Mouse (Mus musculus): ENCODE results near the gene Abi3. TPM values are rescaled to one million over a fixed set of nuclear protein-coding genes. Genes with fewer than 3 reads are reported as not detected.

The Abi3 gene
- polyA plus RNA-seq, 1 experiment from 2014 or later: 2.4 TPM

GRCm38 (mm10) chr11:95859468-95859855, 17.2 kb upstream of the Abi3 start:
- Histone ChIP-seq H3K36me3 (ENCODE audit: control insufficient read depth, insufficient read depth, low read length) (no peaks in the 10 kb centered on the region), H3K4me1 (ENCODE audit: control insufficient read depth, insufficient read depth, low read depth, low read length) (peaks cover 14% of the 10 kb centered on the region), H3K4me3 (ENCODE audit: low read length) (peak overlapping the region; percentile 63), H3K4me2 (ENCODE audit: low read length) (peak overlapping the region; percentile 84), H3K9ac (ENCODE audit: low read depth, low read length) (peak overlapping the region; percentile 65), H3K9me3 (ENCODE audit: control insufficient read depth, low read length) (no peaks in the 10 kb centered on the region), H3K27me3 (replicated peaks; ENCODE audit: control insufficient read depth, insufficient read depth, low read length) (no peaks in the 10 kb centered on the region), H3K27ac (ENCODE audit: low read depth, low read length) (peak overlapping the region; percentile 83)
- ATAC-seq: peak; percentile 62
- WGBS: under 1% methylated on average over 35 of the region's 35 CpGs

GRCm38 (mm10) chr11:95858528-95859467, 16.5 kb upstream of the Abi3 start:
- under 1% methylated on average over 58 of the region's 58 CpGs for WGBS
- Histone ChIP-seq H3K27ac (ENCODE audit: low read depth, low read length) (peak overlapping the region; percentile 83), H3K4me3 (ENCODE audit: low read length) (peak overlapping the region; percentile 63), H3K9ac (ENCODE audit: low read depth, low read length) (peak overlapping the region; percentile 65), H3K27me3 (replicated peaks; ENCODE audit: control insufficient read depth, insufficient read depth, low read length) (no peaks in the 10 kb centered on the region), H3K4me2 (ENCODE audit: low read length) (peak overlapping the region; percentile 84), H3K36me3 (ENCODE audit: control insufficient read depth, insufficient read depth, low read length) (no peaks in the 10 kb centered on the region), H3K4me1 (ENCODE audit: control insufficient read depth, insufficient read depth, low read depth, low read length) (peaks cover 14% of the 10 kb centered on the region), H3K9me3 (ENCODE audit: control insufficient read depth, low read length) (no peaks in the 10 kb centered on the region)
- peak; percentile 98 for ATAC-seq

GRCm38 (mm10) chr11:95857716-95858527, 15.6 kb upstream of the Abi3 start:
- Histone ChIP-seq H3K4me2 (ENCODE audit: low read length) (peak overlapping the region; percentile 84), H3K27me3 (replicated peaks; ENCODE audit: control insufficient read depth, insufficient read depth, low read length) (no peaks in the 10 kb centered on the region), H3K9ac (ENCODE audit: low read depth, low read length) (peak overlapping the region; percentile 65), H3K4me3 (ENCODE audit: low read length) (peak overlapping the region; percentile 63), H3K36me3 (ENCODE audit: control insufficient read depth, insufficient read depth, low read length) (no peaks in the 10 kb centered on the region), H3K9me3 (ENCODE audit: control insufficient read depth, low read length) (no peaks in the 10 kb centered on the region), H3K4me1 (ENCODE audit: control insufficient read depth, insufficient read depth, low read depth, low read length) (peaks cover 14% of the 10 kb centered on the region), H3K27ac (ENCODE audit: low read depth, low read length) (peak overlapping the region; percentile 83)
- peak; percentile 0; the same call in 1 of the 2 replicates for ATAC-seq
- 15% methylated on average over 21 of the region's 21 CpGs for WGBS

GRCm38 (mm10) chr11:95857306-95857705, 15.0 kb upstream of the Abi3 start:
- no peaks in the 10 kb centered on the region for H3K36me3 ChIP-seq (ENCODE audit: control insufficient read depth, insufficient read depth, low read length)
- H3K9ac ChIP-seq (ENCODE audit: low read depth, low read length): no peak overlapping the region
- H3K27ac ChIP-seq (ENCODE audit: low read depth, low read length): no peak overlapping the region
- peak overlapping the region; percentile 84 for H3K4me2 ChIP-seq (ENCODE audit: low read length)
- 78% methylated on average over 4 of the region's 4 CpGs for WGBS
- no peaks in the 10 kb centered on the region for H3K27me3 ChIP-seq (replicated peaks; ENCODE audit: control insufficient read depth, insufficient read depth, low read length)
- H3K4me1 ChIP-seq (ENCODE audit: control insufficient read depth, insufficient read depth, low read depth, low read length): peaks cover 14% of the 10 kb centered on the region
- no peaks in the 10 kb centered on the region for H3K9me3 ChIP-seq (ENCODE audit: control insufficient read depth, low read length)
- no peak overlapping the region for H3K4me3 ChIP-seq (ENCODE audit: low read length)
- no peak for ATAC-seq

GRCm38 (mm10) chr11:95853684-95854083, 11.4 kb upstream of the Abi3 start:
- no peak overlapping the region for H3K4me3 ChIP-seq (ENCODE audit: low read length)
- peaks cover 7% of the 10 kb centered on the region for H3K4me1 ChIP-seq (ENCODE audit: control insufficient read depth, insufficient read depth, low read depth, low read length)
- WGBS: 66% methylated on average over 5 of the region's 5 CpGs
- H3K27ac ChIP-seq (ENCODE audit: low read depth, low read length): no peak overlapping the region
- no peak for ATAC-seq
- H3K4me2 ChIP-seq (ENCODE audit: low read length): no peak overlapping the region
- no peaks in the 10 kb centered on the region for H3K9me3 ChIP-seq (ENCODE audit: control insufficient read depth, low read length)
- no peaks in the 10 kb centered on the region for H3K36me3 ChIP-seq (ENCODE audit: control insufficient read depth, insufficient read depth, low read length)
- no peaks in the 10 kb centered on the region for H3K27me3 ChIP-seq (replicated peaks; ENCODE audit: control insufficient read depth, insufficient read depth, low read length)
- no peak overlapping the region for H3K9ac ChIP-seq (ENCODE audit: low read depth, low read length)

GRCm38 (mm10) chr11:95850898-95851297, 8.6 kb upstream of the Abi3 start:
- Histone ChIP-seq H3K4me3 (ENCODE audit: low read length) (no peak overlapping the region), H3K9me3 (ENCODE audit: control insufficient read depth, low read length) (no peaks in the 10 kb centered on the region), H3K27me3 (replicated peaks; ENCODE audit: control insufficient read depth, insufficient read depth, low read length) (no peaks in the 10 kb centered on the region), H3K4me1 (ENCODE audit: control insufficient read depth, insufficient read depth, low read depth, low read length) (no peaks in the 10 kb centered on the region), H3K4me2 (ENCODE audit: low read length) (no peak overlapping the region), H3K9ac (ENCODE audit: low read depth, low read length) (no peak overlapping the region), H3K27ac (ENCODE audit: low read depth, low read length) (no peak overlapping the region), H3K36me3 (ENCODE audit: control insufficient read depth, insufficient read depth, low read length) (no peaks in the 10 kb centered on the region)
- 72% methylated on average over 2 of the region's 2 CpGs for WGBS
- no peak for ATAC-seq

GRCm38 (mm10) chr11:95844935-95845334, 2.7 kb upstream of the Abi3 start:
- H3K4me2 ChIP-seq (ENCODE audit: low read length): no peak overlapping the region
- WGBS: 86% methylated on average over 4 of the region's 4 CpGs
- no peaks in the 10 kb centered on the region for H3K9me3 ChIP-seq (ENCODE audit: control insufficient read depth, low read length)
- no peaks in the 10 kb centered on the region for H3K27me3 ChIP-seq (replicated peaks; ENCODE audit: control insufficient read depth, insufficient read depth, low read length)
- no peak overlapping the region for H3K27ac ChIP-seq (ENCODE audit: low read depth, low read length)
- H3K4me3 ChIP-seq (ENCODE audit: low read length): no peak overlapping the region
- H3K4me1 ChIP-seq (ENCODE audit: control insufficient read depth, insufficient read depth, low read depth, low read length): no peaks in the 10 kb centered on the region
- ATAC-seq: no peak
- no peaks in the 10 kb centered on the region for H3K36me3 ChIP-seq (ENCODE audit: control insufficient read depth, insufficient read depth, low read length)
- no peak overlapping the region for H3K9ac ChIP-seq (ENCODE audit: low read depth, low read length)

GRCm38 (mm10) chr11:95843421-95843950, 1.2 kb upstream of the Abi3 start:
- Histone ChIP-seq H3K9me3 (ENCODE audit: control insufficient read depth, low read length) (no peaks in the 10 kb centered on the region), H3K4me3 (ENCODE audit: low read length) (no peak overlapping the region), H3K4me2 (ENCODE audit: low read length) (no peak overlapping the region), H3K27me3 (replicated peaks; ENCODE audit: control insufficient read depth, insufficient read depth, low read length) (no peaks in the 10 kb centered on the region), H3K27ac (ENCODE audit: low read depth, low read length) (no peak overlapping the region), H3K4me1 (ENCODE audit: control insufficient read depth, insufficient read depth, low read depth, low read length) (no peaks in the 10 kb centered on the region), H3K36me3 (ENCODE audit: control insufficient read depth, insufficient read depth, low read length) (no peaks in the 10 kb centered on the region), H3K9ac (ENCODE audit: low read depth, low read length) (no peak overlapping the region)
- no peak for ATAC-seq
- whole genome bisulfite sequencing: 59% methylated on average over 6 of the region's 6 CpGs

GRCm38 (mm10) chr11:95842953-95843352, 677 bp upstream of the Abi3 start:
- Histone ChIP-seq H3K4me3 (ENCODE audit: low read length) (no peak overlapping the region), H3K27me3 (replicated peaks; ENCODE audit: control insufficient read depth, insufficient read depth, low read length) (no peaks in the 10 kb centered on the region), H3K4me2 (ENCODE audit: low read length) (no peak overlapping the region), H3K9me3 (ENCODE audit: control insufficient read depth, low read length) (no peaks in the 10 kb centered on the region), H3K36me3 (ENCODE audit: control insufficient read depth, insufficient read depth, low read length) (no peaks in the 10 kb centered on the region), H3K4me1 (ENCODE audit: control insufficient read depth, insufficient read depth, low read depth, low read length) (no peaks in the 10 kb centered on the region), H3K27ac (ENCODE audit: low read depth, low read length) (no peak overlapping the region), H3K9ac (ENCODE audit: low read depth, low read length) (no peak overlapping the region)
- 80% methylated on average over 5 of the region's 5 CpGs for WGBS
- ATAC-seq: no peak

All from hindbrain, embryonic 16.5 days (tissue).